33 mouse cellular contexts compared by ENCODE assay signal in genomic region chr16:11330081-11330800, GRCm38 (mm10). TPM values are rescaled to one million over a fixed set of nuclear protein-coding genes. Genes with fewer than 3 reads are reported as not detected.
DNase-seq lines count a peak whose midpoint lies in the region; ATAC-seq and TF ChIP-seq lines count a peak whose summit lies in the region.
"Had no signal": no experiment of that assay in that cellular context is flagged by ENCODE, and none has a peak within 500 bp of the region (broad histone marks: within the 10 kb centered on the region; RNA-seq: fewer than 3 reads in every experiment).

No protein-coding gene starts in this region.

- no peak for TF ChIP-seq CTCF in kidney, postnatal 0 days (IDR thresholded peaks at IDR 0.05; ENCODE audit: low read depth)

- no peak overlapping the region for H3K4me2 ChIP-seq in kidney, postnatal 0 days (ENCODE audit: low read length)
- H3K4me2 ChIP-seq in kidney, embryonic 14.5 days (replicated peaks; ENCODE audit: low read depth, low read length): no peak overlapping the region
- H3K4me2 ChIP-seq: embryonic facial prominence, embryonic 12.5 days; forebrain, embryonic 12.5 days; heart, embryonic 13.5 days; hindbrain, embryonic 14.5 days; liver, embryonic 15.5 days; midbrain, embryonic 12.5 days; neural tube, embryonic 12.5 days had no signal

- H3K27me3 ChIP-seq in kidney, postnatal 0 days (ENCODE audit: insufficient read depth, low read length): no peaks in the 10 kb centered on the region
- no peaks in the 10 kb centered on the region for H3K27me3 ChIP-seq in kidney, embryonic 14.5 days (ENCODE audit: control insufficient read depth, insufficient read depth, low read length)
- H3K27me3 ChIP-seq: embryonic facial prominence, embryonic 12.5 days; forebrain, embryonic 12.5 days; heart, embryonic 13.5 days; liver, embryonic 15.5 days; megakaryocyte, embryonic 14.5 days; midbrain, embryonic 12.5 days; neural tube, embryonic 12.5 days had no signal

- H3K36me3 ChIP-seq in kidney, postnatal 0 days (ENCODE audit: insufficient read depth, low read length): no peaks in the 10 kb centered on the region
- H3K36me3 ChIP-seq in kidney, embryonic 14.5 days (ENCODE audit: control insufficient read depth, insufficient read depth, low read length): no peaks in the 10 kb centered on the region
- H3K36me3 ChIP-seq: embryonic facial prominence, embryonic 12.5 days; forebrain, embryonic 12.5 days; heart, embryonic 13.5 days; liver, embryonic 15.5 days; midbrain, embryonic 12.5 days; neural tube, embryonic 12.5 days had no signal

- H3K9ac ChIP-seq in kidney, postnatal 0 days (ENCODE audit: low read depth, low read length): no peak overlapping the region
- H3K9ac ChIP-seq in kidney, embryonic 14.5 days (ENCODE audit: low read depth, low read length): no peak overlapping the region
- H3K9ac ChIP-seq: embryonic facial prominence, embryonic 12.5 days; forebrain, embryonic 12.5 days; forebrain, postnatal 0 days; heart, embryonic 13.5 days; hindbrain, embryonic 14.5 days; liver, embryonic 15.5 days; midbrain, embryonic 12.5 days; neural tube, embryonic 12.5 days had no signal

- DNase-seq in kidney, postnatal 0 days (ENCODE audit: low spot score): no peak
- DNase-seq in 3134 (ENCODE audit: extremely low read depth, insufficient read length, low spot score) (peak; percentile 57), 3T3-L1 (ENCODE audit: low read depth, low spot score) (peak; percentile 55)
- peak; percentile 72 for DNase-seq in fibroblast of lung, adult 2 months (ENCODE audit: low read depth)
- no peak for DNase-seq in left cerebral cortex, postnatal 4 days
- no peak for DNase-seq in cerebellum, postnatal 36 days
- DNase-seq: adrenal gland, adult 2 months; adrenal gland, postnatal 36 days; cerebellum, adult 8-10 months; cerebellum, postnatal 25 days; forebrain, postnatal 0 days; heart, postnatal 10 days; lung, postnatal 4 days; right cerebral cortex, adult 18-20 months; right cerebral cortex, postnatal 4 days; thymus, adult 2 months; thymus, postnatal 36 days had no signal

- 0 out of 2 replicates have a peak, but pooled peaks have one; percentile 52 for ATAC-seq in kidney, postnatal 0 days (replicated peaks; ENCODE audit: low FRiP score, low read depth)
- ATAC-seq in kidney, embryonic 14.5 days (ENCODE audit: low FRiP score, low TSS enrichment): no peak
- ATAC-seq: activated CD4-positive, CD25-positive, alpha-beta regulatory T cell, adult 4 months; forebrain, postnatal 0 days had no signal

- H3K27ac ChIP-seq in kidney, postnatal 0 days: 0 out of 2 replicates have a peak overlapping the region, but pooled peaks have one; percentile 31
- H3K27ac ChIP-seq in kidney, embryonic 14.5 days (ENCODE audit: low read depth, low read length): no peak overlapping the region
- H3K27ac ChIP-seq: embryonic facial prominence, embryonic 12.5 days; forebrain, embryonic 12.5 days; heart, embryonic 13.5 days; hindbrain, embryonic 14.5 days; liver, embryonic 15.5 days; midbrain, embryonic 12.5 days; neural tube, embryonic 12.5 days had no signal

- H3K9me3 ChIP-seq in kidney, postnatal 0 days (replicated peaks; ENCODE audit: low read length): no peaks in the 10 kb centered on the region
- H3K9me3 ChIP-seq in kidney, embryonic 14.5 days (ENCODE audit: control insufficient read depth, low read length): no peaks in the 10 kb centered on the region
- H3K9me3 ChIP-seq: embryonic facial prominence, embryonic 12.5 days; forebrain, embryonic 12.5 days; heart, embryonic 13.5 days; liver, embryonic 15.5 days; midbrain, embryonic 12.5 days; neural tube, embryonic 12.5 days had no signal

- intact Hi-C loops in left cerebral cortex, postnatal 4 days (cut with DNase I): no loop called here

- no peak overlapping the region for H3K4me3 ChIP-seq in kidney, postnatal 0 days (replicated peaks; ENCODE audit: low read depth, low read length)
- H3K4me3 ChIP-seq in kidney, embryonic 14.5 days (ENCODE audit: low read length): no peak overlapping the region
- H3K4me3 ChIP-seq: embryonic facial prominence, embryonic 12.5 days; forebrain, embryonic 12.5 days; heart, embryonic 13.5 days; liver, embryonic 15.5 days; midbrain, embryonic 12.5 days; myocyte; neural tube, embryonic 12.5 days had no signal

- H3K4me1 ChIP-seq in kidney, postnatal 0 days (replicated peaks; ENCODE audit: insufficient read depth, low read length): no peaks in the 10 kb centered on the region
- H3K4me1 ChIP-seq in kidney, embryonic 14.5 days (ENCODE audit: control insufficient read depth, insufficient read depth, low read length): no peaks in the 10 kb centered on the region
- H3K4me1 ChIP-seq: embryonic facial prominence, embryonic 12.5 days; forebrain, embryonic 12.5 days; liver, embryonic 15.5 days; midbrain, embryonic 12.5 days; neural tube, embryonic 12.5 days had no signal

- WGBS in kidney, postnatal 0 days: 65% methylated on average over 3 of the region's 3 CpGs
- WGBS in kidney, embryonic 14.5 days: 83% methylated on average over 3 of the region's 3 CpGs

RNA-seq across cellular contexts. Expression of gene Snx29, which starts 7.5 kb away (rescaled TPM):
- 6.9 and 10.8 TPM in 2 replicates for polyA plus RNA-seq in kidney, postnatal 0 days (2015; fragmentation: Nextera tagmentation; extraction: Ambion mirVana)
- 8.6 and 17.7 TPM in 2 replicates for polyA plus RNA-seq in kidney, embryonic 14.5 days (2014; fragmentation: Nextera tagmentation; extraction: Ambion mirVana)
- total RNA-seq in left cerebral cortex, postnatal 4 days (2021): 10 to 100 TPM; 46.2 to 46.6 TPM

RNA-seq across cellular contexts. Expression of gene Tnfrsf17, which starts 16.6 kb away (rescaled TPM):
- polyA plus RNA-seq in kidney, postnatal 0 days (2015; fragmentation: Nextera tagmentation; extraction: Ambion mirVana): not detected in 2 replicates
- polyA plus RNA-seq in kidney, embryonic 14.5 days (2014; fragmentation: Nextera tagmentation; extraction: Ambion mirVana): not detected in 2 replicates
- not detected for total RNA-seq in left cerebral cortex, postnatal 4 days (2021)
- total RNA-seq: adrenal gland, adult 2 months; adrenal gland, postnatal 36 days; forebrain, postnatal 0 days; gastrocnemius, adult 8-10 months; heart, postnatal 10 days; hematopoietic stem cell, adult 5-6 weeks; layer of hippocampus, postnatal 25 days; midbrain, postnatal 0 days had no signal
- polyA plus RNA-seq: activated CD4-positive, CD25-positive, alpha-beta regulatory T cell, adult 4 months; adrenal gland, adult 2 months; embryonic facial prominence, embryonic 12.5 days; forebrain, embryonic 12.5 days; heart, embryonic 13.5 days; hindbrain, embryonic 14.5 days; liver, embryonic 15.5 days; lung, embryonic 16.5 days; midbrain, embryonic 12.5 days; myocyte; neural tube, embryonic 12.5 days had no signal

Comparison
In these comparisons a context has a peak if more than half of its experiments do, and no peak if none do; other contexts are left out.
1. DNase-seq: peak in 3134 (single experiment), 3T3-L1 (single experiment) and fibroblast of lung, adult 2 months (single experiment); none in kidney, postnatal 0 days (single experiment), left cerebral cortex, postnatal 4 days (single experiment) and cerebellum, postnatal 36 days (0 of 2).